Mouse (Mus musculus) C2C12 (cell line): ENCODE measurements around the gene Kirrel.

Experiments
- CTCF ChIP-seq: IDR thresholded peaks from one replicate; pipeline ENCODE4 v1.5.1; 2011; ENCODE audit not compliant: control insufficient read depth, insufficient read depth, insufficient read length
- MYOG ChIP-seq: IDR thresholded peaks from one replicate; pipeline ENCODE4 v1.6.1; 2011; ENCODE audit not compliant: control insufficient read depth, insufficient read length; ENCODE audit errors: extremely low read depth

- TF ChIP-seq CTCF, result no peak
- no peak for TF ChIP-seq MYOG
Observed at GRCm38 (mm10) chr3:87150056-87150688, 24.4 kb downstream of the Kirrel start.
